Mouse (Mus musculus) liver, embryonic 14.5 days (tissue): ENCODE results near the gene Dis3l2.

Experiments
- CTCF ChIP-seq: IDR thresholded peaks from 2 replicates; pipeline ENCODE4 v1.5.1; 2016; ENCODE audit warnings: antibody characterized with exemption, low read depth, control low read depth
- EP300 ChIP-seq: IDR thresholded peaks from 2 replicates; pipeline ENCODE4 v1.6.1; 2016; ENCODE audit warnings: antibody characterized with exemption, low read depth

DNA sequence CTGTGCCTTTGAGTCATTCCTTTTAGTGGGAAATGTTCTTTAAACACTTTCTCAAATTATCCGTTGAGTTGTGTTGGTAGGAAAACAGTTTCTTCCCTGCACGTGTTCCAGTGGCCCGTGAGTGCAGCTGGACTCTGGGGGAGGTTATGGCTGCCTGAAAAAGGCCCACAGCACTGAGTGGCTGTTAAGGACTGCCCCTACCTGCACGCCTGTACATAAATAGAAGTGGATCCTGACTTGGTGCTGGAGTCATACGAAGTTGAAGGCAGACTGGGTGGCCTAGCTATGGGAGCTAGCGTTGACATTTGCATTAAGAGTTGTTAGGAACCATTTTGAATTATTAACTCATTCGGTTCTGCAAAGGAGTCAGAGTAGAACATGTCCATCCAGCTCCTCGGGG, 49.8 kb downstream of the Dis3l2 start:
- TF ChIP-seq CTCF (no peak), EP300 (no peak)
